8 mouse cellular contexts compared by ENCODE assay signal in the genomic region with DNA sequence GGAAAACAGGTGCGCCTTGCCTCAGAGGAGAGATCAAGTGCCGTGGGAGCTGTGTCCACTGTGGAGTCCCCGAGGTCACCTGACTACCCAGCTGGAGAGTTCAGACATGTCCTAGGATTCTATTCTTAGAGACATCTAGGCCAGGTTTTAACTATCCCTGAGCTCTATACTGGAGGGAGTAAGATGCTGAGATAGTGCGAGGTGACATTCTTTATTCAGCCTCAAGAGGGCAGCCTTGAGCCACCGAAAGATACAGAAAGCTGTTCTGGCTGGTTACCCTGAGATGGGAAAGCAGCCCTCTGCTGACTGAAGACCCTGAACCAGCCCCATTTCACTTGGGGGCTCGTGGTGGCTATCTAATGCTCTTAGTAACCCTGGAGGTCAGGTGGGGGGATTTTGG. TPM values are rescaled to one million over a fixed set of nuclear protein-coding genes. Genes with fewer than 3 reads are reported as not detected.
DNase-seq lines count a peak whose midpoint lies in the region; ATAC-seq lines count a peak whose summit lies in the region.

No protein-coding gene starts in this region.

- peaks cover 30% of the 10 kb centered on the region for H3K4me1 ChIP-seq in limb, embryonic 11.5 days (ENCODE audit: control insufficient read depth, insufficient read depth, low read length)
- peaks cover 10% of the 10 kb centered on the region for H3K4me1 ChIP-seq in midbrain, embryonic 15.5 days

- no peaks in the 10 kb centered on the region for H3K9me3 ChIP-seq in limb, embryonic 11.5 days (ENCODE audit: control insufficient read depth, low read length)
- H3K9me3 ChIP-seq in midbrain, embryonic 15.5 days = no peaks in the 10 kb centered on the region

- no peaks in the 10 kb centered on the region; the same call in none of the 2 replicates for H3K36me3 ChIP-seq in limb, embryonic 11.5 days (ENCODE audit: control insufficient read depth, insufficient read depth, low read length)
- no peaks in the 10 kb centered on the region for H3K36me3 ChIP-seq in midbrain, embryonic 15.5 days (replicated peaks)

- H3K9ac ChIP-seq in limb, embryonic 11.5 days (ENCODE audit: low read length) = no peak overlapping the region
- H3K9ac ChIP-seq in midbrain, embryonic 15.5 days = no peak overlapping the region

- no peak overlapping the region; the same call in 1 of the 2 replicates for H3K27ac ChIP-seq in limb, embryonic 11.5 days (replicated peaks; ENCODE audit: low read depth, low read length)
- H3K27ac ChIP-seq in midbrain, embryonic 15.5 days = no peak overlapping the region

- 8% methylated on average over 6 of the region's 6 CpGs for WGBS in limb, embryonic 11.5 days
- 6% methylated on average over 6 of the region's 6 CpGs for WGBS in midbrain, embryonic 15.5 days

- H3K4me2 ChIP-seq in limb, embryonic 11.5 days (ENCODE audit: low read depth, severe bottlenecking) = no peak overlapping the region
- peak overlapping the region; percentile 25 for H3K4me2 ChIP-seq in midbrain, embryonic 15.5 days

- no peaks in the 10 kb centered on the region for H3K27me3 ChIP-seq in limb, embryonic 11.5 days (ENCODE audit: control insufficient read depth, insufficient read depth, low read length)
- H3K27me3 ChIP-seq in midbrain, embryonic 15.5 days (replicated peaks) = no peaks in the 10 kb centered on the region; the same call in 1 of the 2 replicates

- H3K4me3 ChIP-seq in limb, embryonic 11.5 days (ENCODE audit: low read depth, low read length) = no peak overlapping the region
- H3K4me3 ChIP-seq in midbrain, embryonic 15.5 days = no peak overlapping the region

- ATAC-seq in limb, embryonic 11.5 days (ENCODE audit: insufficient number of reproducible peaks, low FRiP score, low TSS enrichment, low read depth) = no peak
- peak; percentile 82 for ATAC-seq in midbrain, embryonic 15.5 days (replicated peaks)

- peak; percentile 20 to 26 for DNase-seq in B cell, adult 2 months
- DNase-seq in adrenal gland, postnatal 10 days = peak; percentile 70
- peak; percentile 87 for DNase-seq in embryo, embryonic 9.5 days (ENCODE audit: extremely low spot score)
- DNase-seq in heart, adult 9 months (ENCODE audit: low spot score in 2 of 2) = peak; percentile 42 to 69
- peak; percentile 81 for DNase-seq in kidney, adult 9 months
- peak; percentile 91 for DNase-seq in limb, embryonic 11.5 days (ENCODE audit: low spot score)
- peak; percentile 73 for DNase-seq in testis, postnatal 10 days (ENCODE audit: low spot score)

RNA-seq across cellular contexts. Expression of a gene that starts 7.1 kb away (rescaled TPM):
- total RNA-seq in adrenal gland, postnatal 10 days (2021) = not detected
- polyA plus RNA-seq in limb, embryonic 11.5 days (2014; fragmentation: Nextera tagmentation; extraction: Ambion mirVana) = 0.17 TPM in 1 of 2 replicates, not detected in the other
- polyA plus RNA-seq in midbrain, embryonic 15.5 days (2015; fragmentation: Nextera tagmentation; extraction: Ambion mirVana) = not detected in 2 replicates

RNA-seq across cellular contexts. Expression of a gene that starts 27.4 kb away (rescaled TPM):
- 1 to 10 TPM; 1.7 to 2.4 TPM for total RNA-seq in adrenal gland, postnatal 10 days (2021)
- 4.1 and 4.2 TPM in 2 replicates for polyA plus RNA-seq in limb, embryonic 11.5 days (2014; fragmentation: Nextera tagmentation; extraction: Ambion mirVana)
- 0.96 and 1.4 TPM in 2 replicates for polyA plus RNA-seq in midbrain, embryonic 15.5 days (2015; fragmentation: Nextera tagmentation; extraction: Ambion mirVana)

Comparison
In these comparisons a context has a peak if more than half of its experiments do, and no peak if none do; other contexts are left out.
1. DNase-seq: peak in every context shown above with its lines; median percentile 91 in limb, embryonic 11.5 days; 87 in embryo, embryonic 9.5 days; 81 in kidney, adult 9 months; 73 in testis, postnatal 10 days; 70 in adrenal gland, postnatal 10 days; 56 in heart, adult 9 months; 23 in B cell, adult 2 months.